Mouse (Mus musculus) cerebellum, adult 11 months (tissue): ENCODE measurements around the gene Gypa.

Experiments used
- DNase-seq: peaks from one replicate; pipeline ENCODE4 v3.0.0; 2022

Gypa gene

DNA sequence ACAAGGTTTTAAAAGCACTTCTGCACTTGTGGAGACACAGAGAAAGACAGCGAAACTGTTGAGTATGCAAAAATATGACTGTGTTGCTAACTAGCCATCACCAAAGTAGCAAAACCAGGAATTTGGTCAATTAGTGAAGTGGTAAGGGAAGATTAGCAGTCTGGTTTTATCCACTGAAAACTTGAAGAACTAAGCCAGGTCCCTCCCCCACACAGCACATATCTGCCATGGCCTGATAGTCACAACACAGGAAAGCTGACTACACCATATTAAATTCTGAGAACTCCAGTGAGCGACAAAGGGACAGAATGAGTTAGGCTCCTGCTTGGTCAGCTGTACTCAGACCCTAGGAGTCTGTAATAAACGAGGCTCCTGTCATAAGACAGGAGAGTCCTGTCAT is 57.7 kb downstream of the Gypa start:
- DNase-seq: no peak

DNA sequence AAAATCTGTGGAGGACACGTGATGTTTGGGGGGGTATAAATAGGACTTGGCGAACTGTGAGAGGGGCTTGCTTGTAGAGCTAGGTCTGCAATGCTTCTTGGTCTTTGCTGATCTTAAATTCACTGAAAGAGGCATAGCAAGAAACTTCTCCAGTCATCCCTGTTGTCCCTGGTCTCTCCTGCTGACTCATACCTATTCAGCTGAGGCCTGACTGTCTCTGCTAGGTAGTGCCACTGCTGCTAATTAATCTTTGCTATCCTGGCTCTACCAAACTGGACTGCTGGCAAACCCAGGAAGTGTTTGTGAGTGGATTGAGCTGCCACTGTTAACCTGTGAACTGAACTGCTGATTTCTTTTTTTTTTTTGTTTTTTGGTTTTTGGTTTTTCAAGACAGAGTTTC is 61.4 kb downstream of the Gypa start:
- no peak for DNase-seq
